Mouse (Mus musculus): Measurements from ENCODE around the gene Rdh16f1.

DNA sequence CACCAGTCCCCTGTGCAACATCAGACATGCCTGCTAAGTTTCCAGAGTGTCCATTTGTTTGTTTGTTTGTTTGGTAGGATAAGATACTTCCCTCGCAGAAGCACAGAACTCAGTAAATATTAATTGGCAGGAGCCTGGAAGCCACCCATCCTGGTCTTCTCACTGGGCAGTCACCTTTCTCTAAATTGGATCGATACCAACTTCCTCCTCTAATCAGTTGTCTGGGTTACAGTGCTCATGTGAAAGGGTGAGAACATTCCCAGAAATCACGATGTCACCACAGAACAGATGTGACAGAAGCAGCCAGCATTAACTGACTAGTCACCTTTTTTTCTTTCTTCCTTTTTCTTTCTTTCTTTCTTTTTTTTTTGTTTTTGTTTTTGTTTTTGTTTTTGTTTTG lies 4.3 kb upstream of the Rdh16f1 start:
- TF ChIP-seq POLR2A (IDR thresholded peaks at IDR 0.05; ENCODE audit: insufficient read depth, low read depth, low read length), result no peak
- TF ChIP-seq CTCF (IDR thresholded peaks at IDR 0.05), result no peak
- no peak for TF ChIP-seq EP300 (IDR thresholded peaks at IDR 0.05; ENCODE audit: insufficient read depth, low read depth, low read length)

Measured in heart, adult 2 months (tissue).